Mouse (Mus musculus) left cerebral cortex, adult 2 months (tissue): Measurements from ENCODE around the gene Ssbp2. TPM values are rescaled to one million over a fixed set of nuclear protein-coding genes. Genes with fewer than 3 reads are reported as not detected.
A peak's percentile ranks its signal among the peaks of the same experiment; 100 is the strongest.

ENCODE experiments used
- DNase-seq, 2 experiments: peaks; one replicate each; pipeline ENCODE4 v3.0.0; 2021 to 2022; ENCODE audit warnings: low spot score in 2 of 2, mixed read lengths in 1 of 2; ENCODE audit errors: extremely low spot score in 1 of 2
- H3K27ac ChIP-seq: fragments of 200-600 bp; 2 replicates; pipeline ENCODE4 v1.8.1; 2022
- H3K4me3 ChIP-seq: fragments of 200-600 bp; 2 replicates; pipeline ENCODE4 v1.8.1; 2022
- CTCF ChIP-seq: fragments of 200-600 bp; IDR thresholded peaks from 2 replicates; pipeline ENCODE4 v1.8.1; 2022; ENCODE audit warnings: antibody characterized with exemption, mild to moderate bottlenecking, moderate library complexity
- intact Hi-C: fragments of 180-260 bp; cut with DNase I; formaldehyde crosslinking; loops from one replicate; pipeline ENCODE4 v1.15.1; 2025
- total RNA-seq, 2 experiments: library from RNA; stranded (reverse); gene quantifications; 2 replicates each; pipeline ENCODE4 v1.2.3; 2021

Gene Ssbp2
- total RNA-seq, 2 experiments from 2014 or later = 137 to 148 TPM

GRCm38 (mm10) chr13:91719487-91719886 is 259.4 kb downstream of the Ssbp2 start:
- TF ChIP-seq CTCF = no peak
- no peak overlapping the region for H3K4me3 ChIP-seq
- DNase-seq = no peak
- intact Hi-C loops = no loop called here
- H3K27ac ChIP-seq = no peak overlapping the region

GRCm38 (mm10) chr13:91723108-91723735 is 263.1 kb downstream of the Ssbp2 start:
- Histone ChIP-seq H3K4me3 (no peak overlapping the region), H3K27ac (no peak overlapping the region)
- intact Hi-C loops = no loop called here
- peak; percentile 55 for TF ChIP-seq CTCF
- no peak for DNase-seq

- Histone ChIP-seq H3K27ac (no peak overlapping the region), H3K4me3 (no peak overlapping the region)
- intact Hi-C loops = no loop called here
- no peak for DNase-seq
- no peak for TF ChIP-seq CTCF
Observed at GRCm38 (mm10) chr13:91723736-91724119, 263.6 kb downstream of the Ssbp2 start.

GRCm38 (mm10) chr13:91724211-91724610 is 264.1 kb downstream of the Ssbp2 start:
- no peak for TF ChIP-seq CTCF
- Histone ChIP-seq H3K4me3 (no peak overlapping the region), H3K27ac (no peak overlapping the region)
- no peak for DNase-seq
- intact Hi-C loops = no loop called here

- DNase-seq = no peak
- intact Hi-C loops = no loop called here
- no peak for TF ChIP-seq CTCF
- Histone ChIP-seq H3K4me3 (no peak overlapping the region), H3K27ac (no peak overlapping the region)
Observed at GRCm38 (mm10) chr13:91725130-91725529, 265.0 kb downstream of the Ssbp2 start.

- TF ChIP-seq CTCF = no peak
- no peak overlapping the region for H3K4me3 ChIP-seq
- intact Hi-C loops = no loop called here
- DNase-seq = no peak
- no peak overlapping the region for H3K27ac ChIP-seq
Observed at GRCm38 (mm10) chr13:91727899-91728298, 267.8 kb downstream of the Ssbp2 start.

GRCm38 (mm10) chr13:91737191-91737590 is 277.1 kb downstream of the Ssbp2 start:
- H3K4me3 ChIP-seq = no peak overlapping the region
- no peak for TF ChIP-seq CTCF
- DNase-seq = no peak
- intact Hi-C loops = no loop called here
- no peak overlapping the region for H3K27ac ChIP-seq

GRCm38 (mm10) chr13:91740851-91741250 is 280.8 kb downstream of the Ssbp2 start:
- Histone ChIP-seq H3K4me3 (peak overlapping the region; percentile 55), H3K27ac (peak overlapping the region; percentile 19; the same call in 1 of the 2 replicates)
- TF ChIP-seq CTCF = no peak
- intact Hi-C loops = no loop called here
- no peak for DNase-seq

- no peak for TF ChIP-seq CTCF
- H3K27ac ChIP-seq = peak within 1 kb of the TSS; percentile 19; the same call in 1 of the 2 replicates
- H3K4me3 ChIP-seq = peak within 1 kb of the TSS; percentile 55
- peak in 1 of 2 experiments; percentile 40 for DNase-seq
- intact Hi-C loops = no loop called here
Observed at GRCm38 (mm10) chr13:91741280-91742047, 281.4 kb downstream of the Ssbp2 start, which contains the start of gene Acot12. Gene Acot12, plus strand, starts transcription at chr13:91741512.

- intact Hi-C loops = no loop called here
- Histone ChIP-seq H3K27ac (no peak overlapping the region), H3K4me3 (no peak overlapping the region)
- TF ChIP-seq CTCF = no peak
- DNase-seq = no peak
Observed at GRCm38 (mm10) chr13:91743180-91743579, 283.1 kb downstream of the Ssbp2 start.

GRCm38 (mm10) chr13:91746470-91746869 is 286.4 kb downstream of the Ssbp2 start:
- TF ChIP-seq CTCF = no peak
- Histone ChIP-seq H3K27ac (no peak overlapping the region), H3K4me3 (no peak overlapping the region)
- no peak for DNase-seq
- intact Hi-C loops = no loop called here

GRCm38 (mm10) chr13:91748401-91748800 is 288.3 kb downstream of the Ssbp2 start:
- H3K27ac ChIP-seq = no peak overlapping the region
- no peak overlapping the region for H3K4me3 ChIP-seq
- intact Hi-C loops = no loop called here
- no peak for DNase-seq
- no peak for TF ChIP-seq CTCF
